Mouse (Mus musculus) liver, embryonic 18 days (tissue): ENCODE results near the gene Olfr987. TPM values are rescaled to one million over a fixed set of nuclear protein-coding genes. Genes with fewer than 3 reads are reported as not detected.

Source experiments
- polyA plus RNA-seq: library from polyadenylated mRNA; depleted of rRNA; stranded (reverse); fragments of >200 nt; gene quantifications from 2 replicates; pipeline ENCODE4 v1.2.3, GENCODE M21; 2012; rRNA removed

The Olfr987 gene
- polyA plus RNA-seq, result not detected in 2 replicates

GRCm38 (mm10) chr2:85339215-85339614 is at the start of gene Olfr987:
Gene Olfr987, minus strand, starts transcription at chr2:85339315.

GRCm38 (mm10) chr2:85363127-85363526 is 24.0 kb upstream of the Olfr987 start, which contains the start of gene Olfr988:
Gene Olfr988, minus strand, starts transcription at chr2:85363227.

Other genes with a start within 250 kb of the Olfr987 start
- gene Aplnr, start 203.1 kb downstream of the Olfr987 start, polyA plus RNA-seq, result 0.82 and 0.96 TPM in 2 replicates
- gene Lrrc55, start 142.1 kb downstream of the Olfr987 start, polyA plus RNA-seq, result 0.05 and 0.07 TPM in 2 replicates
- not detected in 2 replicates for gene Olfr988, start 23.9 kb upstream of the Olfr987 start, polyA plus RNA-seq
- not detected in 2 replicates for gene Olfr992, start 70.2 kb upstream of the Olfr987 start, polyA plus RNA-seq
- gene Olfr993, start 75.6 kb upstream of the Olfr987 start, polyA plus RNA-seq, result not detected in 2 replicates
- gene Olfr994, start 97.1 kb upstream of the Olfr987 start, polyA plus RNA-seq, result not detected in 2 replicates
- gene Olfr995, start 104.3 kb upstream of the Olfr987 start, polyA plus RNA-seq, result not detected in 2 replicates
- not detected in 2 replicates for gene 4833423E24Rik, start 179.7 kb upstream of the Olfr987 start, polyA plus RNA-seq
- gene Olfr996, start 239.9 kb upstream of the Olfr987 start, polyA plus RNA-seq, result not detected in 2 replicates
- not detected in 2 replicates for gene Olfr998, start 249.6 kb upstream of the Olfr987 start, polyA plus RNA-seq